ENCODE assay signal across 8 mouse cellular contexts in the genomic region with DNA sequence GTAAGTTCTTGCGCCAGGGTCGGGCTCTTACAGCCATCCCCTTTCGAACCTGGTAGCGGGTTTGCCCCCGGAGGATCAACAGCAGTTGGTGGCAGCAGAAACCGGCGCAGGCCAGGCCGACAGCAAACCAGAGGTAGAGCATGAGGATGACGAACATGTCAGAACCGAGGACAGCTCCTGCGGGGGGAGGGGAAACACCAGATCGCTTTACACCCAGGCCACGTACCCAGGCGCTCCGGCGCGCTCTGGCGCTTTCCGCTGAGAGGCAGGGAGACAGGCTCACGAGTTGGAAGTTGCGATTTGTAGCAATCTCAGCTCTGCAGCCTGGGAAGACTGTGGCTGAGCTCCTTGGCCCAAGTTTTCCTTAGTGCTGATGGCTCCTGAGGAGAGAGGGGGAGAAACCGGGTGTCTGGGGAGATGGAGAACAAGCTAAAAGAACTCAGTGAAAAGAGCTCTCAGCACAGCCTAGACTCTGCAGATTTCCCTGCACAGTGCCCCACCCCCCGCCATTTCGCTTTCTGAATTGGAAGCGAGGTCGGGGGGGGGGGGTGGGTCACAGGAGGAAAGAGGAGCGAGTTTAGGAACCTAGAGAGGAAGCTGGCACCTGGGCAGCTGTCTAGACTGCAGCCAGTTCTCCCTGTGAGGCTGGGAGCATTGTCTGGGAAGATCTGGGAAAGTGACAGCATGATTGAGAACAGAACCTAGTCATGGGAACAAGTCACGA. TPM values are rescaled to one million over a fixed set of nuclear protein-coding genes. Genes with fewer than 3 reads are reported as not detected.
A peak's percentile ranks its signal among the peaks of the same experiment; 100 is the strongest.
DNase-seq lines count a peak whose midpoint lies in the region; ATAC-seq and TF ChIP-seq lines count a peak whose summit lies in the region.

No protein-coding gene starts in this region.

- H3K36me3 ChIP-seq in intestine, embryonic 15.5 days = no peaks in the 10 kb centered on the region
- H3K36me3 ChIP-seq in limb, embryonic 13.5 days = no peaks in the 10 kb centered on the region

- H3K27ac ChIP-seq in cortical plate, adult 2 months (ENCODE audit: insufficient read depth, low read length) = no peak overlapping the region
- H3K27ac ChIP-seq in intestine, embryonic 15.5 days = no peak overlapping the region
- no peak overlapping the region for H3K27ac ChIP-seq in limb, embryonic 13.5 days

- no peak overlapping the region for H3K4me3 ChIP-seq in cortical plate, adult 2 months (ENCODE audit: insufficient read depth, low read length)
- H3K4me3 ChIP-seq in intestine, embryonic 15.5 days (replicated peaks) = no peak overlapping the region
- no peak overlapping the region for H3K4me3 ChIP-seq in limb, embryonic 13.5 days

- no peak for ATAC-seq in CD4-positive, CD25-positive, alpha-beta regulatory T cell, adult 4 months
- ATAC-seq in intestine, embryonic 15.5 days = peak; percentile 45; the same call in 1 of the 2 replicates
- ATAC-seq in limb, embryonic 13.5 days (ENCODE audit: low FRiP score, low read depth) = peak; percentile 61; the same call in 1 of the 2 replicates

- TF ChIP-seq POLR2A in cortical plate, adult 2 months (IDR thresholded peaks at IDR 0.05; ENCODE audit: extremely low read depth, insufficient read depth, low read length) = 0 out of 2 replicates have a peak, but pooled peaks have one; percentile 8

- WGBS in intestine, embryonic 15.5 days = 4% methylated on average over 28 of the region's 28 CpGs
- WGBS in limb, embryonic 13.5 days = 2% methylated on average over 28 of the region's 28 CpGs

- TF ChIP-seq CTCF in cortical plate, adult 2 months (IDR thresholded peaks at IDR 0.05; ENCODE audit: extremely low read depth, insufficient read depth, low read length) = no peak

- peak; percentile 54 for DNase-seq in CD4-positive, CD25-positive, alpha-beta regulatory T cell, adult 2 months (ENCODE audit: low read depth, low spot score)
- peak; percentile 40 for DNase-seq in gastrocnemius, postnatal 25 days
- DNase-seq in naive thymus-derived CD4-positive, alpha-beta T cell, adult 2 months (ENCODE audit: low read depth) = peak; percentile 20
- DNase-seq in thymus, postnatal 4 days = peak; percentile 75

- H3K9me3 ChIP-seq in intestine, embryonic 15.5 days = no peaks in the 10 kb centered on the region
- H3K9me3 ChIP-seq in limb, embryonic 13.5 days = no peaks in the 10 kb centered on the region

- H3K4me2 ChIP-seq in intestine, embryonic 15.5 days (replicated peaks) = no peak overlapping the region
- H3K4me2 ChIP-seq in limb, embryonic 13.5 days (replicated peaks) = peak overlapping the region; percentile 38

- H3K4me1 ChIP-seq in cortical plate, adult 2 months (ENCODE audit: control insufficient read depth, insufficient read depth, low read length) = peaks cover 5% of the 10 kb centered on the region
- no peaks in the 10 kb centered on the region for H3K4me1 ChIP-seq in intestine, embryonic 15.5 days (replicated peaks)
- 0 out of 2 replicates have a peak, but pooled peaks cover 4% of the 10 kb centered on the region for H3K4me1 ChIP-seq in limb, embryonic 13.5 days

- peaks cover 33% of the 10 kb centered on the region for H3K27me3 ChIP-seq in intestine, embryonic 15.5 days (replicated peaks)
- peaks cover 96% of the 10 kb centered on the region for H3K27me3 ChIP-seq in limb, embryonic 13.5 days

- no peak overlapping the region for H3K9ac ChIP-seq in intestine, embryonic 15.5 days
- no peak overlapping the region for H3K9ac ChIP-seq in limb, embryonic 13.5 days

RNA-seq across cellular contexts. Expression of a gene that starts 6.6 kb away (rescaled TPM):
- under 1 TPM in 1 of 2 experiments, not detected in 1; 0.36 TPM for polyA plus RNA-seq in CD4-positive, CD25-positive, alpha-beta regulatory T cell, adult 4 months (2017; shearing (Covaris generic))
- 61.1 and 65.1 TPM in 2 replicates for polyA plus RNA-seq in cortical plate, adult 2 months (2012; rRNA removed)
- total RNA-seq in gastrocnemius, postnatal 25 days (2021) = not detected
- 0.06 and 0.34 TPM in 2 replicates for polyA plus RNA-seq in intestine, embryonic 15.5 days (2015; fragmentation: Nextera tagmentation; extraction: Ambion mirVana)
- polyA plus RNA-seq in limb, embryonic 13.5 days (2015; fragmentation: Nextera tagmentation; extraction: Ambion mirVana) = not detected in 2 replicates

RNA-seq across cellular contexts. Expression of a gene that starts 36.8 kb away (rescaled TPM):
- 10 to 100 TPM; 20.0 to 29.3 TPM for polyA plus RNA-seq in CD4-positive, CD25-positive, alpha-beta regulatory T cell, adult 4 months (2017; shearing (Covaris generic))
- polyA plus RNA-seq in cortical plate, adult 2 months (2012; rRNA removed) = 83.7 and 84.4 TPM in 2 replicates
- total RNA-seq in gastrocnemius, postnatal 25 days (2021) = 10 to 100 TPM; 22.7 to 32.3 TPM
- 10.6 TPM in 2 replicates for polyA plus RNA-seq in intestine, embryonic 15.5 days (2015; fragmentation: Nextera tagmentation; extraction: Ambion mirVana)
- 23.6 and 24.7 TPM in 2 replicates for polyA plus RNA-seq in limb, embryonic 13.5 days (2015; fragmentation: Nextera tagmentation; extraction: Ambion mirVana)

RNA-seq across cellular contexts. Expression of a gene that starts 37.5 kb away (rescaled TPM):
- 1 to 10 TPM in 1 of 2 experiments, under 1 TPM in 1; 0.54 to 1.1 TPM for polyA plus RNA-seq in CD4-positive, CD25-positive, alpha-beta regulatory T cell, adult 4 months (2017; shearing (Covaris generic))
- polyA plus RNA-seq in cortical plate, adult 2 months (2012; rRNA removed) = 39.0 and 41.3 TPM in 2 replicates
- not detected for total RNA-seq in gastrocnemius, postnatal 25 days (2021)
- polyA plus RNA-seq in intestine, embryonic 15.5 days (2015; fragmentation: Nextera tagmentation; extraction: Ambion mirVana) = 0.44 and 0.63 TPM in 2 replicates
- polyA plus RNA-seq in limb, embryonic 13.5 days (2015; fragmentation: Nextera tagmentation; extraction: Ambion mirVana) = 0.05 and 0.08 TPM in 2 replicates

Comparison
In these comparisons a context has a peak if more than half of its experiments do, and no peak if none do; other contexts are left out.
1. DNase-seq: peak in every context shown above with its lines; median percentile 75 in thymus, postnatal 4 days; 54 in CD4-positive, CD25-positive, alpha-beta regulatory T cell, adult 2 months; 40 in gastrocnemius, postnatal 25 days; 20 in naive thymus-derived CD4-positive, alpha-beta T cell, adult 2 months.
2. RNA of a gene that starts 6.6 kb away (polyA plus RNA-seq): 61.1 to 65.1 TPM in cortical plate, adult 2 months; 0.36 TPM in CD4-positive, CD25-positive, alpha-beta regulatory T cell, adult 4 months, 0.06 to 0.34 TPM in intestine, embryonic 15.5 days and not detected in limb, embryonic 13.5 days; every median in the first group is over 10 times any median in the second.
3. RNA of a gene that starts 37.5 kb away (polyA plus RNA-seq): 39.0 to 41.3 TPM in cortical plate, adult 2 months; 0.54 to 1.1 TPM in CD4-positive, CD25-positive, alpha-beta regulatory T cell, adult 4 months, 0.44 to 0.63 TPM in intestine, embryonic 15.5 days and 0.05 to 0.08 TPM in limb, embryonic 13.5 days; every median in the first group is over 10 times any median in the second.